Mouse (Mus musculus): ENCODE results near the gene A630089N07Rik.
"Not testable (repeated sequence)": the region's sequence is repeated elsewhere in the genome, so short reads cannot be mapped to it uniquely, and the experiment has no call there.

DNA sequence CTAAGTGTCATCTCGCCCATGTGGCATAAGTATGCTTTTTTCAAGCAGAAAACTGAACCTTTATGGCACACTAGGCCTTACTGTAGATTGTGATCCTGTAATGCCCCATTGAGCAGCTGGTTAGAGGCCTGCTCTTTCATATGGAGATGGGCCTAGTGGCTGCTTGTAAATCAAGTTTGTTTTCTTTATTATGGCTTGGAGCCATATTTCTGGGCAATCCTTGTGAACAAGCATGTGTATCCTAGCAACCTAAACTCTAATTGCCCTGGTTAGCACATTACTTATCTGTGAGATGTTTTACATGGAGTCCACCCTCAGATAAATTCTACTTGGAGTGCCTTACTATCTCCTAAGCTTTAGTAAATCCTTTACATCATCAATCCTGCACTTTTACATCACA is 1.1 kb downstream of the A630089N07Rik start:
- not testable (repeated sequence) for TF ChIP-seq POLR2A (IDR thresholded peaks at IDR 0.05; ENCODE audit: low read depth, low read length); JUN (IDR thresholded peaks at IDR 0.05; ENCODE audit: insufficient read depth, low read depth, low read length); MAFK (IDR thresholded peaks at IDR 0.05; ENCODE audit: insufficient replicate concordance, low read length); POLR2AphosphoS2 (IDR thresholded peaks at IDR 0.05; ENCODE audit: low read depth, low read length); GABPA (IDR thresholded peaks at IDR 0.05; ENCODE audit: insufficient replicate concordance, low read depth, low read length); ZMIZ1 (IDR thresholded peaks at IDR 0.05; ENCODE audit: low read depth, low read length); ZKSCAN1 (IDR thresholded peaks at IDR 0.05; ENCODE audit: borderline replicate concordance, low read depth, low read length); CTCF (conservative IDR thresholded peaks at IDR 0.05 in 1 of 2, IDR thresholded peaks at IDR 0.05 in 1 of 2; ENCODE audit: low read depth in 2 of 2, low read length in 2 of 2); EP300 (IDR thresholded peaks at IDR 0.05; ENCODE audit: low read length)

Measured in CH12.LX (cell line).